Mouse (Mus musculus) layer of hippocampus, postnatal 10 days (tissue): ENCODE measurements around the gene Chn1. TPM values are rescaled to one million over a fixed set of nuclear protein-coding genes. Genes with fewer than 3 reads are reported as not detected.

ENCODE experiments used
- DNase-seq, 2 experiments: peaks; one replicate each; pipeline ENCODE4 v3.0.0; 2021; ENCODE audit warnings: low spot score in 2 of 2
- total RNA-seq, 2 experiments: library from RNA; stranded (reverse); gene quantifications; 2 replicates each; pipeline ENCODE4 v1.2.3; 2021

Gene Chn1
- total RNA-seq, 2 experiments from 2014 or later: 697 to 727 TPM

GRCm38 (mm10) chr2:73593101-73593439 is 182.1 kb downstream of the Chn1 start:
- no peak for DNase-seq

DNA sequence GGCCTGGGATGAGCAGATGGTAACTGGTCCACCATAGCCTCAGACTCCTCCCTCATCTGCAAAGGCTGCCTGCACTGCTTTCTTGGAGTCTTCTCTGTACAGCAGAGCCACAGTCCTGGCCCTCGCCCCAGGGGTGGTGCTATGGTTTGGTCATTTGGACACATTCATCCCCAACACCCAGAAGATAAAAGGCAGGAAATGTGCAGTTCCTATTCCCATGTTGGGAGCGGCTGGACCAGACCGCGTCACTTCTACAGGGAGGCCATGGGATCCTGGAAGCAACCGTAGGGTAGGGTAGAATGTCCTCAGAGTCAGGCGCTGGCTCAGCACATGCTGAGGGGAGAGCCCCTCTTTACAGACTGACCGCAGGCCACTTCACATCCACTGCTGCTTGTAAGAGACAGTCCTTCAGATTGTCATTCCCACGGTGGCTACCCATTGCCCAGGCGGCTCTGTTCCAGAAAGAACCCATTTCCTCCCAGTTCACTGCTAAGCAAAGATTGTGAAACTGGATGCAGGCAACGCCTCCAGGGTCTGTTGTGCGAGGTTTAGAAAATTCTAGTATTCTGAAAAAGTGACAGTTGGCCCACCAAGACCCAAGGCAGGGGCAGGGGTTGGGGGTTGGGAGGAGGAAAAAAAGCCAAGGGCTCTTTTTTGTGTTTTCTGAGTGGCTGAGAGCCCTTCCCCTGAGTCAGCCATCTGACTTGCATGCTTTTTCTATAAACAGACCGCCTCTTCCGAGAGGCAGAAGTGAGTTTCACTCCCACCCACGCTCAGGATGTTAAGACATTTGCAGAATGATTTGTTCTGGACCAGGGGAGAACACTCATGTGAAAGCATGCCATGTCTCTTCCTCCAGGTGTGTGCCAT is 182.7 kb downstream of the Chn1 start:
- DNase-seq: no peak

- DNase-seq: no peak
Measured at GRCm38 (mm10) chr2:73591246-73591645, 183.9 kb downstream of the Chn1 start.

GRCm38 (mm10) chr2:73590106-73590505 is 185.0 kb downstream of the Chn1 start:
- no peak for DNase-seq

- DNase-seq: no peak
Measured at GRCm38 (mm10) chr2:73588951-73589350, 186.2 kb downstream of the Chn1 start.

- no peak for DNase-seq
Measured at GRCm38 (mm10) chr2:73587109-73587506, 188.0 kb downstream of the Chn1 start.

DNA sequence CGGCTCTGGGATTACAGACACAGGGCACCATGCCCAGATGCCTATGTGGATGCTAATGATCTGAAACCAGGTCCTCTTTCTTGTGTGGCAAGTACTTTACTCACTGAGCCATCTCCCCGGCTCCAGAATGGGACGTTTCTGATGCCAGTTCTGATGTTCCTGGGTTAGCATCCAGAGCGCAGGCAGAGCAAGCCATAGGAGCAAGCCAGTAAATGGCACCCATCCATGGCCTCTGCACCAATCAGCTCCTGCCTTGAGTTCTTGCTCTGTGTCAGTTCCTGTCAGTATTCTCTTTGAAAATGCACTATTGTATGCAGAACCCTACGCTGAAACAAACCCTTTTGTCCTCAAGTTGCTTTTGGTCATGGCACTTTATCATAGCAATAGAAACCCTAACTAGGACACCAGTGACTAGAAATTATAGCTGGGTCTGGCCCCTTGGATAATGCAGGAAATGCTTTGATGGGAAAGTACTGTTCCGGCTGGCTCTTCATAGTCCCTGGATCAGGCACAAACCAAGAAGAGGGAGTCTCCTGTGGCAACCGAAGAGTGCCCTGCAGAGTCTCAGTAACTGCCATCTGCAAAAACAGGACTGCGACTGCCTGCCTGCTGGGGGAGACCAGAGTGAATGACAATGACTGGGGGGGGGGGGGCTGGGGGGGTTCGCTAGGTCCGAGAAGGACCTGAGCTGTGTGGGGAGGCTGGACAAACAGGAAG is 188.6 kb downstream of the Chn1 start:
- DNase-seq: peak in 1 of 2 experiments; percentile 55

DNA sequence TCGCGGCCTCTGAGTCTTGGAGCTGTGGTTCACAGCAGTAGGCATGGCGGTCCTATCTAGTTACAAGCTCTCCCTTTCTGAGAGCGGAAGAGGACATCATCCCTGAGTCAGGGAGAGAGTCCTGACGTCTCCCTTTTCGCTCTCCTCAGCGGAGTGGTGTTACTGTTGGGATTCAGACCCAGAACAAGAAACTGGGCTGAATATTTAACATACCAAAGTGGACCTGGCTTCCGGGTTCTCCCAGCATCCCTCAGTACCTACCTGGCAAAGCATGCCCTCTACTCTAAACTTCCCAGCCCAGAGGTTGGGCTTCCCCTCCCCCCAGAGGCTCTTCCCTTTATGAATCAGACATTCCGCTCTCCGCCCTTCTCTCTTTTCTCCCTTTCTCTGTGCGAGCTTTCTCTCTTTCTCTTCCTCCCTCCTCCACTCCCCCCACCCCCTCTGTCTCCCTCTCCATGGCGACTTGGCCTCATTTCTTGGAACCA is 189.8 kb downstream of the Chn1 start:
- DNase-seq: peak in 1 of 2 experiments; percentile 53

DNA sequence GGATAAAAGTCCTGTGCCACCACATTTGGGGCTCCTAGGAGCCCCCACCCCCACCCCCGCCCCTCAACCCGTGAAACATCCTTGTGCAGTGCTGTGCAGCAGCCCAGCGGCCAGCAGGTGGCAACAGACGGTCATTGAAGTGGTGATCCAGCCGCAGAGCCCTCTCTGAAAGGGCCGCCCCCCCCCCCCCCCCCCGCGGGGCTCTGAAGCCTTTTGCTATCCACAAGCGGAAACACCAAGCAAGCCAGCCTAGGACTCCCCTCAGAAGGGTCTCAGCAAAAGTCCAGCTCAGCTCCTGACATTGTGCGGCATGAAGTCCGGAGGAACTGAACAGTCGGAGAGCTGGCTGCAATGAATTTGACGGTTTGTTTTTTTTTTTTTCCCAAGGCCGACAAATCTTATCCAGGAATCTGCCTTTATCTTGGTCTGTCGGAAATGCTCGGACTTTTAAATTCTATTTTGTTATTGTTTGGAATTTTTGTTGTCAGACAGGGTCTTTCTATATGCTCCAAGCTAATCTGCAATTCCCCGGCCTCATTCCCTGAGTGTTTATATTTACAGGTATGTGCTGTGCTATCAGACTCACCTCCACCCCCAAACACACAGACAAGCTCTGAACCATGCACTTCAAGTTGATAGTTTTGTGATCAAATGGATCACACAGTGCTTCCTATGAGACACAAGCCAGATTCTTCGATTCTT is 190.3 kb downstream of the Chn1 start:
- DNase-seq: peak; percentile 80 to 85

GRCm38 (mm10) chr2:73580720-73581119 is 194.4 kb downstream of the Chn1 start:
- DNase-seq: no peak

- DNase-seq: no peak
Measured at GRCm38 (mm10) chr2:73580166-73580565, 195.0 kb downstream of the Chn1 start, which contains the start of gene Chrna1. Chrna1 (minus strand) TSS chr2:73580338.

DNA sequence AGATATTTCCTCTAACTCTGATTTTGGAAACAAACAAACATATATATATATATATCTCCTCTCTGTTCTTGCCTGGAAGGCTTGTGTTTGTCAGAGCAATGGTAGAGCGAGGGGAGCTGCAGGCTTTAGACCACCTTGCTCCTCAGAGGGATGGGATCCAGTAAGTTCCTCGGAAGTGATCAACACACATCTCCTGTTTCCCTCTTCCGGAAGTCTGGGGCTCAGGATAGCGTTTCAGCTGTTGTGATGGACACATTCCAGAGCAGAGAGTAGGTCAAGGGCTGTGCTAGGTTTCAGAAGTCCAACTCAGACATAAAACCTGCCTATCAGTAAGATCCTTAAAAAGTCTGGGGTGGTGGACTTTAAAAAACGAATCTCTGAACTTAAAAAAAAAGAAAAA is 196.0 kb downstream of the Chn1 start:
- no peak for DNase-seq

DNA sequence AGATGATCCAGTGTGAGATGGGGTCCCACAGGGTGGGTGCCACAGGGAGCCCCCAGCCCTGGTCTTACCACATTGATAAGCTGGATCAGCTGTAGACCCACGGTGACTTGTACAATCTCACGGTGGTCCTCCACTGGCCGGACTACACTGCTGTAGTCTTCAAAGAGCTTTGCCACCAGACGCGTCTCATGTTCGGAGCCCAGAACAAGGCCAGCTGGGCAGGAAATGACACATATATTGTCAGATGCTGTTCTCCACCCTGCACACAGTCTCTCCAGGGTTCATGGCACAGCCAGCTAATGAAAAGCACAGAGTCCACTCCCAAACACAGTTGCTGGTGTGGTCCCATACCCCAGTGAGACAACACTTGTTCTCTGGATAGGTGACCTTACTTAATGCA is 200.7 kb downstream of the Chn1 start:
- no peak for DNase-seq

GRCm38 (mm10) chr2:73573556-73573955 is 201.6 kb downstream of the Chn1 start:
- no peak for DNase-seq

- peak; percentile 89 to 93 for DNase-seq
Measured at GRCm38 (mm10) chr2:73572539-73573372, 202.4 kb downstream of the Chn1 start.

- DNase-seq: no peak
Measured at GRCm38 (mm10) chr2:73571901-73572300, 203.2 kb downstream of the Chn1 start.

DNA sequence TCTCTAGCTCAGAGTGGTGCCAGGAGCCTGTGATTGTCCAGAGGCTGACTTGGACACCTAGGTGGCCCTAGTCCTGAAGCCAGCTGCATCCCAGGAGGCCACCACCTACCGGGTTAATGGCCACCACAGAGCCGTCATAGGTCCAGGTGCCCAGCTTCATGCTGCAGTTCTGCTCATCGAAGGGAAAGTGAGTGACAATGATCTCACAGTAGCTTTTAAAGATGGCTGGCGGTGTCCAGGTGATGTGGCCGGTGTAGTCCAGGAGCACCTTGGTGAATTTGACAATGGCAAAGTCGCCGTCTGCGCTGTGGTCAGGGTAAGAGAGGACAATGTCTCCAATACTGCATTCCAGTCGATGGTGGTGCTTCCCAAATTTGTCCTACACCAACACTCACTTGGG is 203.8 kb downstream of the Chn1 start:
- no peak for DNase-seq

GRCm38 (mm10) chr2:73566989-73567605 is 208.0 kb downstream of the Chn1 start:
- DNase-seq: peak; percentile 62 to 74

DNA sequence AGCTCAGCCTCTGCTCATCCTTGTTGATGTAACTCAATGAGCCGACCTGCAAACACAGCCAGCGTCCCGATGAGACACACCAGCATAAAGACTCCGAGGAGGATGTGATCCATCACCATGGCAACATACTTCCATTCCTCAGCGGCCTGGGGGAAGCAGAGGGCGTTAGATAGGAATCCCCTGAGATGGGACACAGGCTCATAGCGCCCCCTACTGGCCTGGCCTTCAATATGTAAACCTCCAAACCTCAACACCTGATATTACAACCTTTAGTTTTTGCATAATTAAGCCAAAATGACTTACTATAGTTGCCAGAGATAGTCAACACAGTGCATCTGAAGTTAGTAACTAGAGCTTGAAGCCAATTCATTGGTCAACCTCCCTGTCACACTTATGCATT is 209.0 kb downstream of the Chn1 start:
- DNase-seq: peak in 1 of 2 experiments; percentile 51

GRCm38 (mm10) chr2:73563690-73564089 is 211.5 kb downstream of the Chn1 start:
- no peak for DNase-seq
